Comparison of ENCODE assay signal across 9 mouse cellular contexts in the genomic region with DNA sequence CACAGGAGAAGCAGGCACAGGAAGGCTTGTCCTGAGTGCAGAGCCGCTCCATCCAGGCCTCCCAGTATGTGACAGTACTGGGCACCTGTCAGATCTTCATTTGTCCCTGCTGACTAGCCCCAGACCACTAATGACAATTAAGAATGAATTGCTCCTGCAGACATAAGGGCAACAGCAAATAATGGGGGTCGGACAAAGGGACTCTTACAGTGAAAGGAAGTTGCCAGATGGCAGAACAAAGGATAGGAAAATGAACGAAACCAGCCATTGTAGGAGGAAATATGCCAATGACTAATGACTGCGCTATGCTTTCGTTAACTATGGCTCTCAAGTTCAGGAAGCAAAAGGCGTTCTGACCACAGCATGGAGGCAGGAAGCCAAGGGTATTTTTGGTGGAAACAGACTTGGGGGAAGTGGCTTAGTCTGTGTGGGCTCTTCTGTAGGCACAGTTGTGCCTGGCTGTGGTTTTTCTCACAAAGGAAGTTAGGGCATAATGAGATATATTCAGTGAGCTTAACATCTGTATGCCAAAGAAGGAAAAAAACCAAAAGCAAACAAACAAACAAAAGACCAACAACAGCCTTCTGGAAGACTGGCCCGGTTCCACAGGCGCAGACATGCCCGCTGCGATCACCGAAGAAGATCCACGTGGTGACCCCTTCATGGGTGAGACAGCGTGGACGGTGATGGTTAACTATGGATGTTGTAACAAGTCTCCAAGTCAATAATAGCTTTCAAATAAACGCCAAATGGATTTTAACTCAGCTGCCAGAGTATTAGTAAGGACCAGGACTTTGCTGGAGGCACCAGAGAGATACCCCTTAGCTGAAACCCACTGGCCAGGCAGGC. TPM values are rescaled to one million over a fixed set of nuclear protein-coding genes. Genes with fewer than 3 reads are reported as not detected.
A peak's percentile ranks its signal among the peaks of the same experiment; 100 is the strongest.
DNase-seq lines count a peak whose midpoint lies in the region; ATAC-seq lines count a peak whose summit lies in the region.
"Had no signal": no experiment of that assay in that cellular context is flagged by ENCODE, and none has a peak within 500 bp of the region (broad histone marks: within the 10 kb centered on the region; RNA-seq: fewer than 3 reads in every experiment).

No protein-coding gene starts in this region.

- H3K4me3 ChIP-seq in forebrain, embryonic 16.5 days (replicated peaks; ENCODE audit: low read length) = no peak overlapping the region
- no peak overlapping the region for H3K4me3 ChIP-seq in intestine, embryonic 15.5 days (replicated peaks)
- H3K4me3 ChIP-seq in lung, embryonic 16.5 days (ENCODE audit: low read length) = no peak overlapping the region
- H3K4me3 ChIP-seq in neural tube, embryonic 14.5 days (ENCODE audit: low read depth, low read length) = no peak overlapping the region

- ATAC-seq in forebrain, embryonic 16.5 days = peak; percentile 73
- no peak for ATAC-seq in intestine, embryonic 15.5 days
- ATAC-seq in lung, embryonic 16.5 days (ENCODE audit: low read depth) = peak; percentile 55
- no peak for ATAC-seq in neural tube, embryonic 14.5 days (ENCODE audit: low read depth)

- no peak overlapping the region for H3K4me2 ChIP-seq in forebrain, embryonic 16.5 days (ENCODE audit: low read length)
- no peak overlapping the region for H3K4me2 ChIP-seq in intestine, embryonic 15.5 days (replicated peaks)
- no peak overlapping the region; the same call in 1 of the 2 replicates for H3K4me2 ChIP-seq in lung, embryonic 16.5 days (ENCODE audit: low read depth, low read length)
- no peak overlapping the region for H3K4me2 ChIP-seq in neural tube, embryonic 14.5 days (ENCODE audit: low read depth, low read length)

- H3K4me1 ChIP-seq in forebrain, embryonic 16.5 days (replicated peaks; ENCODE audit: control insufficient read depth, insufficient read depth, low read length) = peaks cover 18% of the 10 kb centered on the region
- H3K4me1 ChIP-seq in intestine, embryonic 15.5 days (replicated peaks) = peaks cover 20% of the 10 kb centered on the region
- H3K4me1 ChIP-seq in lung, embryonic 16.5 days (replicated peaks; ENCODE audit: control insufficient read depth, insufficient read depth, low read length) = peaks cover 21% of the 10 kb centered on the region
- peaks cover 7% of the 10 kb centered on the region for H3K4me1 ChIP-seq in neural tube, embryonic 14.5 days (ENCODE audit: control insufficient read depth, insufficient read depth, low read length)

- peak overlapping the region; percentile 77 for H3K27ac ChIP-seq in forebrain, embryonic 16.5 days (ENCODE audit: low read length)
- peak overlapping the region; percentile 77 for H3K27ac ChIP-seq in intestine, embryonic 15.5 days
- peak overlapping the region; percentile 58 for H3K27ac ChIP-seq in lung, embryonic 16.5 days (ENCODE audit: low read length)
- peak overlapping the region; percentile 55 for H3K27ac ChIP-seq in neural tube, embryonic 14.5 days (ENCODE audit: low read depth, low read length)

- no peak overlapping the region for H3K9ac ChIP-seq in forebrain, embryonic 16.5 days (replicated peaks; ENCODE audit: low read depth, low read length)
- no peak overlapping the region for H3K9ac ChIP-seq in intestine, embryonic 15.5 days
- H3K9ac ChIP-seq in lung, embryonic 16.5 days (ENCODE audit: low read length) = no peak overlapping the region
- 0 out of 2 replicates have a peak overlapping the region, but pooled peaks have one; percentile 25 for H3K9ac ChIP-seq in neural tube, embryonic 14.5 days (replicated peaks; ENCODE audit: low read depth, low read length)

- H3K27me3 ChIP-seq in forebrain, embryonic 16.5 days (replicated peaks; ENCODE audit: control insufficient read depth, insufficient read depth, low read length) = no peaks in the 10 kb centered on the region
- no peaks in the 10 kb centered on the region for H3K27me3 ChIP-seq in intestine, embryonic 15.5 days (replicated peaks)
- no peaks in the 10 kb centered on the region for H3K27me3 ChIP-seq in lung, embryonic 16.5 days (ENCODE audit: control insufficient read depth, insufficient read depth, low read depth, low read length)
- H3K27me3 ChIP-seq in neural tube, embryonic 14.5 days (ENCODE audit: control insufficient read depth, insufficient read depth, low read length) = no peaks in the 10 kb centered on the region

- H3K9me3 ChIP-seq in forebrain, embryonic 16.5 days (ENCODE audit: control insufficient read depth, low read length) = no peaks in the 10 kb centered on the region
- no peaks in the 10 kb centered on the region for H3K9me3 ChIP-seq in intestine, embryonic 15.5 days
- no peaks in the 10 kb centered on the region for H3K9me3 ChIP-seq in lung, embryonic 16.5 days (ENCODE audit: control insufficient read depth, low read length)
- H3K9me3 ChIP-seq in neural tube, embryonic 14.5 days (ENCODE audit: control insufficient read depth, low read length) = no peaks in the 10 kb centered on the region

- intact Hi-C loops in gastrocnemius, postnatal 36 days (cut with DNase I) = no loop called here

- DNase-seq in CD4-positive helper T cell, adult 2 months (ENCODE audit: low read depth, low spot score) = peak; percentile 88
- DNase-seq in R1 (ENCODE audit: low read depth, low spot score) = peak; percentile 53
- DNase-seq in ovary, postnatal 10 days (ENCODE audit: low spot score) = no peak
- DNase-seq in gastrocnemius, postnatal 36 days = no peak

- WGBS in forebrain, embryonic 16.5 days = 42% methylated on average over 15 of the region's 15 CpGs
- 77% methylated on average over 15 of the region's 15 CpGs for WGBS in intestine, embryonic 15.5 days
- WGBS in lung, embryonic 16.5 days = 69% methylated on average over 15 of the region's 15 CpGs
- WGBS in neural tube, embryonic 14.5 days = 54% methylated on average over 15 of the region's 15 CpGs

- peaks cover 6% of the 10 kb centered on the region for H3K36me3 ChIP-seq in forebrain, embryonic 16.5 days (ENCODE audit: control insufficient read depth, insufficient read depth)
- no peaks in the 10 kb centered on the region for H3K36me3 ChIP-seq in intestine, embryonic 15.5 days
- H3K36me3 ChIP-seq in lung, embryonic 16.5 days (ENCODE audit: control insufficient read depth, insufficient read depth, low read length) = peaks cover 5% of the 10 kb centered on the region
- no peaks in the 10 kb centered on the region for H3K36me3 ChIP-seq in neural tube, embryonic 14.5 days (ENCODE audit: control insufficient read depth, insufficient read depth, low read length)

RNA-seq across cellular contexts. Expression of gene Hacl1, which starts 28.8 kb away (rescaled TPM):
- polyA plus RNA-seq in forebrain, embryonic 16.5 days (2015; fragmentation: Nextera tagmentation; extraction: Ambion mirVana) = 6.9 and 8.9 TPM in 2 replicates
- 15.5 and 17.4 TPM in 2 replicates for polyA plus RNA-seq in intestine, embryonic 15.5 days (2015; fragmentation: Nextera tagmentation; extraction: Ambion mirVana)
- 11.4 and 12.7 TPM in 2 replicates for polyA plus RNA-seq in lung, embryonic 16.5 days (2015; fragmentation: Nextera tagmentation; extraction: Ambion mirVana)
- polyA plus RNA-seq in neural tube, embryonic 14.5 days (2014; fragmentation: Nextera tagmentation; extraction: Ambion mirVana) = 10.0 and 13.5 TPM in 2 replicates
- total RNA-seq in gastrocnemius, postnatal 36 days (2021) = 1 to 10 TPM; 5.3 to 7.4 TPM

RNA-seq across cellular contexts. Expression of gene Btd, which starts 29.0 kb away (rescaled TPM):
- polyA plus RNA-seq in forebrain, embryonic 16.5 days (2015; fragmentation: Nextera tagmentation; extraction: Ambion mirVana) = 15.5 and 19.5 TPM in 2 replicates
- polyA plus RNA-seq in intestine, embryonic 15.5 days (2015; fragmentation: Nextera tagmentation; extraction: Ambion mirVana) = 27.6 TPM in 2 replicates
- 27.8 and 28.6 TPM in 2 replicates for polyA plus RNA-seq in lung, embryonic 16.5 days (2015; fragmentation: Nextera tagmentation; extraction: Ambion mirVana)
- 14.4 and 17.7 TPM in 2 replicates for polyA plus RNA-seq in neural tube, embryonic 14.5 days (2014; fragmentation: Nextera tagmentation; extraction: Ambion mirVana)
- total RNA-seq in gastrocnemius, postnatal 36 days (2021) = 1 to 10 TPM; 3.6 to 4.8 TPM

RNA-seq across cellular contexts. Expression of gene Gm49387, which starts 29.2 kb away (rescaled TPM):
- not detected in 2 replicates for polyA plus RNA-seq in forebrain, embryonic 16.5 days (2015; fragmentation: Nextera tagmentation; extraction: Ambion mirVana)
- 1.3 TPM in 1 of 2 replicates, not detected in the other for polyA plus RNA-seq in intestine, embryonic 15.5 days (2015; fragmentation: Nextera tagmentation; extraction: Ambion mirVana)
- 0.45 and 1.6 TPM in 2 replicates for polyA plus RNA-seq in lung, embryonic 16.5 days (2015; fragmentation: Nextera tagmentation; extraction: Ambion mirVana)
- polyA plus RNA-seq in neural tube, embryonic 14.5 days (2014; fragmentation: Nextera tagmentation; extraction: Ambion mirVana) = not detected in 2 replicates
- total RNA-seq in gastrocnemius, postnatal 36 days (2021) = 1 to 10 TPM in 1 of 2 experiments, not detected in 1; 1.6 TPM
- polyA plus RNA-seq: frontal cortex, adult 2 months had no signal

Comparison
In these comparisons a context has a peak if more than half of its experiments do, and no peak if none do; other contexts are left out.
1. DNase-seq: peak in CD4-positive helper T cell, adult 2 months (single experiment) and R1 (single experiment); none in ovary, postnatal 10 days (single experiment) and gastrocnemius, postnatal 36 days (0 of 2).
2. ATAC-seq: peak in forebrain, embryonic 16.5 days (single experiment) and lung, embryonic 16.5 days (single experiment); none in intestine, embryonic 15.5 days (single experiment) and neural tube, embryonic 14.5 days (single experiment).
3. Peak in every context shown above with its lines, with median percentiles within 50 percentile points of each other: H3K27ac ChIP-seq.